ENCODE assay signal across 24 mouse cellular contexts in the genomic region with DNA sequence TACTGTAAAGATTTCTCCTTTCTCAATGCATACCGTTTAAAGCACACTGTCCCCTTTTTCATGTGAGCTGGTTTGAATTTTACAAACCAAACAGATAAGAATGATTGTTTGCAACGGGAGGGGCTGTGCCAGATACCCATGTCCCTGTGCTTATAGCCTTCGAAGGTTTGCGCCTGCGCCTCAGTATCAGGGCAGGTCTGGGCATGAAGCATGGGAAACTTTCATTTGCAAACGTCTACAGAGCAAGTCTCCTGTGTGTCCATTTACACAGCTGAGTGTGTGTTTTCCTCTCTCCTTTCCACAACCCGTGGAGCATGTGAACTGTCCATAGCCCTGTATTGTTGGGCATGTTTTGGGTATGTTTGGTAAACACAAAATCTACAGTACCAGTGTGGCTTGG. TPM values are rescaled to one million over a fixed set of nuclear protein-coding genes. Genes with fewer than 3 reads are reported as not detected.
A peak's percentile ranks its signal among the peaks of the same experiment; 100 is the strongest.
DNase-seq lines count a peak whose midpoint lies in the region; ATAC-seq and TF ChIP-seq lines count a peak whose summit lies in the region.
"Had no signal": no experiment of that assay in that cellular context is flagged by ENCODE, and none has a peak within 500 bp of the region (broad histone marks: within the 10 kb centered on the region; RNA-seq: fewer than 3 reads in every experiment).

No protein-coding gene starts in this region.

- peaks cover 18 to 24% of the 10 kb centered on the region in 2 experiments for H3K4me1 ChIP-seq in CH12.LX (ENCODE audit: control insufficient read depth in 1 of 2, insufficient read depth in 2 of 2)
- H3K4me1 ChIP-seq in stomach, embryonic 15.5 days: peaks cover 2% of the 10 kb centered on the region; the same call in 1 of the 2 replicates
- no peaks in the 10 kb centered on the region for H3K4me1 ChIP-seq in midbrain, embryonic 14.5 days (ENCODE audit: control insufficient read depth, insufficient read depth, low read length)
- H3K4me1 ChIP-seq: forebrain, embryonic 12.5 days had no signal

- H3K9me3 ChIP-seq in CH12.LX (replicated peaks; ENCODE audit: low read length): no peaks in the 10 kb centered on the region
- H3K9me3 ChIP-seq in stomach, embryonic 15.5 days: no peaks in the 10 kb centered on the region
- H3K9me3 ChIP-seq in midbrain, embryonic 14.5 days (ENCODE audit: control insufficient read depth, low read length): no peaks in the 10 kb centered on the region
- H3K9me3 ChIP-seq: embryonic facial prominence, embryonic 13.5 days; embryonic facial prominence, embryonic 15.5 days; forebrain, embryonic 10.5 days; forebrain, embryonic 12.5 days; G1E had no signal

- peak; percentile 41; the same call in 1 of the 2 replicates for TF ChIP-seq EP300 in CH12.LX (IDR thresholded peaks at IDR 0.05; ENCODE audit: low read length)

- in situ Hi-C loops in CH12.LX (cut with MboI; ENCODE audit: low pct_ligation_motif_present, low pct_unique_long_range_greater_than_20kb, low sequenced_read_pairs): loop anchor here (5.0 kb wide), 1 partner anchor 54 kb away; no protein-coding TSS in a partner anchor

- H3K4me3 ChIP-seq in CH12.LX (replicated peaks in 1 of 3; ENCODE audit: low read depth in 2 of 3, low read length in 2 of 3, poor library complexity in 1 of 3): no peak overlapping the region
- H3K4me3 ChIP-seq in stomach, embryonic 15.5 days (replicated peaks): no peak overlapping the region
- H3K4me3 ChIP-seq in midbrain, embryonic 14.5 days (replicated peaks; ENCODE audit: low read depth, low read length): no peak overlapping the region
- H3K4me3 ChIP-seq: embryonic facial prominence, embryonic 13.5 days; embryonic facial prominence, embryonic 15.5 days; erythroblast, embryonic 14.5 days; forebrain, embryonic 10.5 days; forebrain, embryonic 12.5 days had no signal

- H3K79me2 ChIP-seq in CH12.LX (replicated peaks; ENCODE audit: control insufficient read depth, extremely low read depth, insufficient read depth, poor library complexity, severe bottlenecking): no peaks in the 10 kb centered on the region

- no peak overlapping the region for H3K9ac ChIP-seq in CH12.LX (ENCODE audit: insufficient read depth, low read depth)
- no peak overlapping the region for H3K9ac ChIP-seq in stomach, embryonic 15.5 days
- no peak overlapping the region for H3K9ac ChIP-seq in midbrain, embryonic 14.5 days (replicated peaks; ENCODE audit: low read length)
- H3K9ac ChIP-seq: embryonic facial prominence, embryonic 13.5 days; embryonic facial prominence, embryonic 15.5 days; forebrain, embryonic 12.5 days had no signal

- no peak for TF ChIP-seq CTCF in CH12.LX (conservative IDR thresholded peaks at IDR 0.05 in 1 of 2, IDR thresholded peaks at IDR 0.05 in 1 of 2; ENCODE audit: low read depth in 2 of 2, low read length in 2 of 2)

- peaks cover 5% of the 10 kb centered on the region for H3K27me3 ChIP-seq in CH12.LX (replicated peaks)
- no peaks in the 10 kb centered on the region for H3K27me3 ChIP-seq in stomach, embryonic 15.5 days (replicated peaks)
- H3K27me3 ChIP-seq in midbrain, embryonic 14.5 days (ENCODE audit: control insufficient read depth, insufficient read depth, low read length): no peaks in the 10 kb centered on the region
- H3K27me3 ChIP-seq: embryonic facial prominence, embryonic 13.5 days; embryonic facial prominence, embryonic 15.5 days; forebrain, embryonic 12.5 days had no signal

- no peak for TF ChIP-seq RAD21 in CH12.LX (IDR thresholded peaks at IDR 0.05; ENCODE audit: low read depth, low read length)

- no peak overlapping the region for H3K27ac ChIP-seq in CH12.LX (ENCODE audit: insufficient read depth, low read depth)
- 0 out of 2 replicates have a peak overlapping the region, but pooled peaks have one; percentile 17 for H3K27ac ChIP-seq in stomach, embryonic 15.5 days
- no peak overlapping the region for H3K27ac ChIP-seq in midbrain, embryonic 14.5 days (replicated peaks; ENCODE audit: low read depth, low read length)
- H3K27ac ChIP-seq: embryonic facial prominence, embryonic 13.5 days; embryonic facial prominence, embryonic 15.5 days; forebrain, embryonic 10.5 days; forebrain, embryonic 12.5 days had no signal

- no peaks in the 10 kb centered on the region for H3K36me3 ChIP-seq in CH12.LX (replicated peaks in 1 of 2; ENCODE audit: control insufficient read depth in 1 of 2, insufficient read depth in 1 of 2, low read length in 1 of 2)
- 0 out of 2 replicates have a peak, but pooled peaks cover 4% of the 10 kb centered on the region for H3K36me3 ChIP-seq in stomach, embryonic 15.5 days
- H3K36me3 ChIP-seq in midbrain, embryonic 14.5 days (ENCODE audit: control insufficient read depth, insufficient read depth, low read length): no peaks in the 10 kb centered on the region
- H3K36me3 ChIP-seq: embryonic facial prominence, embryonic 15.5 days; forebrain, embryonic 10.5 days; forebrain, embryonic 12.5 days had no signal

- H3K4me2 ChIP-seq in CH12.LX (ENCODE audit: insufficient read depth, low read depth, poor library complexity, severe bottlenecking): peak overlapping the region; percentile 55; the same call in 1 of the 2 replicates
- no peak overlapping the region for H3K4me2 ChIP-seq in stomach, embryonic 15.5 days
- H3K4me2 ChIP-seq in midbrain, embryonic 14.5 days (ENCODE audit: low read length): no peak overlapping the region
- H3K4me2 ChIP-seq: embryonic facial prominence, embryonic 13.5 days; embryonic facial prominence, embryonic 15.5 days; forebrain, embryonic 12.5 days had no signal

- no peak for TF ChIP-seq POLR2A in CH12.LX (IDR thresholded peaks at IDR 0.05; ENCODE audit: low read depth, low read length)

- peak; percentile 35 for DNase-seq in urinary bladder, postnatal 25 days (ENCODE audit: low spot score)
- DNase-seq in urinary bladder, postnatal 4 days (ENCODE audit: low spot score in 2 of 2): no peak
- DNase-seq in CH12.LX (ENCODE audit: extremely low read depth): no peak
- DNase-seq in gastrocnemius, postnatal 10 days: no peak
- no peak for DNase-seq in midbrain, embryonic 14.5 days
- DNase-seq: adrenal gland, adult 2 months; adrenal gland, postnatal 10 days; adrenal gland, postnatal 25 days; cerebellum, adult 11 months; cerebellum, adult 18-20 months; cerebellum, adult 8-10 months; cerebellum, adult 9-11 months; cerebellum, postnatal 14 days; cerebellum, postnatal 36 days; embryo, embryonic 11 days had no signal

- dilution Hi-C loops in CH12.LX (cut with MboI; ENCODE audit: extremely low pct_ligation_motif_present, extremely low pct_unique_long_range_greater_than_20kb, low sequenced_read_pairs): no loop called here

- ATAC-seq in stomach, embryonic 15.5 days (ENCODE audit: insufficient read depth, low FRiP score, low read depth): no peak; the same call in 1 of the 2 replicates
- ATAC-seq in midbrain, embryonic 14.5 days (ENCODE audit: low FRiP score, low TSS enrichment): no peak
- ATAC-seq: forebrain, embryonic 14.5 days; forebrain, embryonic 16.5 days had no signal

- 60% methylated on average over 7 of the region's 7 CpGs for WGBS in stomach, embryonic 15.5 days
- WGBS in midbrain, embryonic 14.5 days: 82% methylated on average over 7 of the region's 7 CpGs

TF ChIP-seq in CH12.LX, 34 proteins besides CTCF, POLR2A, EP300 and RAD21:
- TF ChIP-seq GABPA (IDR thresholded peaks at IDR 0.05; ENCODE audit: insufficient replicate concordance, low read depth, low read length): no peak
- TF ChIP-seq NRF1 (IDR thresholded peaks at IDR 0.05; ENCODE audit: low read depth, low read length): peak; percentile 74
- no peak for TF ChIP-seq PAX5 (IDR thresholded peaks at IDR 0.05; ENCODE audit: low read length)
- no peak for TF ChIP-seq MAFK (IDR thresholded peaks at IDR 0.05; ENCODE audit: insufficient replicate concordance, low read length)
- TF ChIP-seq ZC3H11A (IDR thresholded peaks at IDR 0.05; ENCODE audit: low read depth, low read length): no peak
- no peak for TF ChIP-seq ZKSCAN1 (IDR thresholded peaks at IDR 0.05; ENCODE audit: borderline replicate concordance, low read depth, low read length)
- TF ChIP-seq SMC3 (IDR thresholded peaks at IDR 0.05; ENCODE audit: low read depth, low read length): no peak
- TF ChIP-seq ELF1 (IDR thresholded peaks at IDR 0.05; ENCODE audit: low read depth, low read length): no peak
- 0 out of 2 replicates have a peak, but pooled peaks have one; percentile 8 for TF ChIP-seq ETS1 (conservative IDR thresholded peaks at IDR 0.05; ENCODE audit: low read depth, low read length)
- no peak for TF ChIP-seq JUND (conservative IDR thresholded peaks at IDR 0.05; ENCODE audit: low read depth, low read length)
- peak; percentile 95 for TF ChIP-seq CHD1 (IDR thresholded peaks at IDR 0.05; ENCODE audit: low read depth, low read length)
- no peak for TF ChIP-seq USF2 (conservative IDR thresholded peaks at IDR 0.05; ENCODE audit: low read depth, low read length)
- TF ChIP-seq TBP (conservative IDR thresholded peaks at IDR 0.05; ENCODE audit: low read depth, low read length): no peak
- no peak for TF ChIP-seq E2F4 (IDR thresholded peaks at IDR 0.05; ENCODE audit: insufficient replicate concordance, low read depth, low read length)
- TF ChIP-seq KAT2A (IDR thresholded peaks at IDR 0.05; ENCODE audit: insufficient replicate concordance, low read length): no peak
- no peak for TF ChIP-seq CHD2 (IDR thresholded peaks at IDR 0.05; ENCODE audit: low read length)
- TF ChIP-seq MEF2A (IDR thresholded peaks at IDR 0.05; ENCODE audit: borderline replicate concordance, low read depth, low read length): 0 out of 2 replicates have a peak, but pooled peaks have one; percentile 29
- TF ChIP-seq IRF4 (IDR thresholded peaks at IDR 0.05; ENCODE audit: low read depth, low read length): peak; percentile 51; the same call in 1 of the 2 replicates

RNA-seq across cellular contexts. Expression of gene Fam208a, which starts 32.2 kb away (rescaled TPM):
- total RNA-seq in CH12.LX (2012; rRNA removed) (7.5 and 8.2 TPM in 2 replicates), CH12.LX (2014; rRNA removed) (11.4 and 13.3 TPM in 2 replicates)
- 4.0 and 4.4 TPM in 2 replicates for polyA plus RNA-seq in CH12.LX (2012; ENCODE audit: insufficient read length, low read depth)
- polyA plus RNA-seq in stomach, embryonic 15.5 days (2015; fragmentation: Nextera tagmentation; extraction: Ambion mirVana): 14.3 and 14.6 TPM in 2 replicates
- total RNA-seq in gastrocnemius, postnatal 10 days (2021): 10 to 100 TPM in 1 of 2 experiments, 1 to 10 TPM in 1; 9.0 to 13.6 TPM
- polyA plus RNA-seq in midbrain, embryonic 14.5 days (2014; fragmentation: Nextera tagmentation; extraction: Ambion mirVana): 19.1 TPM in 2 replicates
